Mouse (Mus musculus) stomach, embryonic 16.5 days (tissue): ENCODE measurements around the gene Acaca. TPM values are rescaled to one million over a fixed set of nuclear protein-coding genes. Genes with fewer than 3 reads are reported as not detected.

Experiments used
- ATAC-seq: fragments of 200-750 bp; cut with Nextera tagmentation; 2 replicates; pipeline ENCODE4 v1.8.0; 2017; ENCODE audit warnings: moderate number of reproducible peaks, moderate TSS enrichment; ENCODE audit not compliant: insufficient read depth, low FRiP score
- H3K27ac ChIP-seq: fragments of 300-500 bp; sonication (generic); 2 replicates; pipeline ENCODE4 v1.5.1; 2014; ENCODE audit warnings: low read length
- H3K27me3 ChIP-seq: fragments of 300-500 bp; sonication (generic); 2 replicates; pipeline ENCODE4 v1.6.1; 2014; ENCODE audit warnings: low read length, control low read depth, mixed read lengths; ENCODE audit not compliant: control insufficient read depth, insufficient read depth
- H3K36me3 ChIP-seq: fragments of 300-500 bp; sonication (generic); 2 replicates; pipeline ENCODE4 v1.6.1; 2014; ENCODE audit warnings: low read length; ENCODE audit not compliant: control insufficient read depth, insufficient read depth
- H3K4me1 ChIP-seq: fragments of 300-500 bp; sonication (generic); 2 replicates; pipeline ENCODE4 v1.6.1; 2014; ENCODE audit warnings: low read length, control low read depth, mixed read lengths; ENCODE audit not compliant: control insufficient read depth, insufficient read depth
- H3K4me2 ChIP-seq: fragments of 300-500 bp; sonication (generic); 2 replicates; pipeline ENCODE4 v1.6.1; 2014; ENCODE audit warnings: low read depth, low read length, mixed read lengths
- H3K4me3 ChIP-seq: fragments of 300-500 bp; sonication (generic); replicated peaks from 2 replicates; pipeline ENCODE4 v1.5.1; 2014; ENCODE audit warnings: mild to moderate bottlenecking, low read length
- H3K9ac ChIP-seq: fragments of 300-500 bp; sonication (generic); 2 replicates; pipeline ENCODE4 v1.6.1; 2014; ENCODE audit warnings: low read length
- H3K9me3 ChIP-seq: fragments of 300-500 bp; sonication (generic); replicated peaks from 2 replicates; pipeline ENCODE4 v1.6.1; 2016; ENCODE audit warnings: low read length, control low read depth; ENCODE audit not compliant: control insufficient read depth
- WGBS: fragments of 180-500 bp; shearing (Covaris S2); extraction: QIAGEN DNeasy Blood & Tissue Kit; methylation state at CpG from one replicate; pipeline ENCODE4 v1.1.7; 2014; 5-methylcytosine and 5-hydroxymethylcytosine counted together
- polyA plus RNA-seq: library from polyadenylated mRNA; unstranded; fragments of >200 nt; fragmentation: Nextera tagmentation; extraction: Ambion mirVana; gene quantifications from 2 replicates; pipeline ENCODE4 v1.2.1, GENCODE M21; 2015

Acaca gene
- polyA plus RNA-seq, 1 experiment from 2014 or later: 16.1 TPM

DNA sequence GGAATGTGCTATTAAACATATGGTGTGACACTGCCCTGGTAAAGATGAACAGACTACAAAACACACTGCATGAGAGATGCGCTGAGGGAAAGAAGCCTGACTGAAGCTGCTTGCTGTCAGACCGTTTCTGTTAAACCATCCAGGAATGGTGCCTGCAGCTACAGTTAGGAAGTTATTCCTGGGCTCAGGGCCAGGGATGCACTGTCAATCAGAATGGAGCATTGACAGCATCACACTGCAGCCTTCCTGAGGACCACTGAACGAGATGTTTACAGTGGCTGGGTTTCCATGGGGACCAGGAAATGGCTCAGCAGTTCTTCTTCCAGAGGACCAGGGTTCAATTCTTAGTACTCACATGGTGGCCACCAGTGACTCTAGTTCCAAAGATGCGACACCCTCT, 280.9 kb downstream of the Acaca start:
- no peak overlapping the region for H3K4me2 ChIP-seq
- no peak overlapping the region for H3K9ac ChIP-seq
- H3K9me3 ChIP-seq: no peaks in the 10 kb centered on the region
- no peak for ATAC-seq
- no peak overlapping the region for H3K27ac ChIP-seq
- no peaks in the 10 kb centered on the region for H3K4me1 ChIP-seq
- WGBS: 62% methylated on average over 4 of the region's 4 CpGs
- no peaks in the 10 kb centered on the region for H3K27me3 ChIP-seq
- H3K36me3 ChIP-seq: no peaks in the 10 kb centered on the region
- H3K4me3 ChIP-seq: no peak overlapping the region

DNA sequence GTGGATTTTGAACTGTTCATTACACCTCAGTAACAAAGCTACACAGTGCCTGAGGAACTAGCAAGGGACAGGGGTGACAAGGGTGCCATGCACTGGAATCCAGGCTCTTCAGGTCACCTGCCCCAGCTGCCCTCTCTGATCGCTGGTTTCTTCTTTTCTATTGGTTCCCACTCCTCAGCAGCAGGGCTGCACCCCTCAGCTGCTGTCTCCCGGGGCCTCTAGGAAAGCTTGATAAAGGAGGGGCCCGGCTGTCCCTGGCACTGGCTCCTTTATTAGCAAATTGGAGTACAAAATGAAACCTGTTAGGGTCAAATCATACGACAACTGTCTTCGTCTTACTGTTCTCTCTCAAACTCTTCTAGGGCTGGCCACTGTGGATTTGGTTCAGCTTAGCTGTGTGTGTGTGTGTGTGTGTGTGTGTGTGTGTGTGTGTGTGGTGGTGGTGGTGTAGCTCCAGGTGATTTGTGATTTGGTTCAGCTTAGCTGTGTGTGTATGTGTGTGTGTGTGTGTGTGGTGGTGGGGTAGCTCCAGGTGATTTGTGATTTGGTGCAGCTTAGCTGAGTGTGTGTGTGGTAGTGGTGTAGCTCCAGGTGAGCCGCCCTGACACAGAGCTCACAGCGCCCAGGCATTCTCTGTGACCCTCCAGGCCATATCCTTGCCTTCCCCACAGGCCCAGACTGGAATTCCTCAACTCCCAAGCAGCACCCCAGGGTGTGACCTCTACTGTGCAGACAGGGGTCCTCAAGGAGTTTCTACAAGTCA, 281.6 kb downstream of the Acaca start:
- no peaks in the 10 kb centered on the region for H3K4me1 ChIP-seq
- no peaks in the 10 kb centered on the region for H3K27me3 ChIP-seq
- WGBS: 53% methylated on average over 7 of the region's 7 CpGs
- no peak for ATAC-seq
- H3K36me3 ChIP-seq: no peaks in the 10 kb centered on the region
- H3K9ac ChIP-seq: no peak overlapping the region
- H3K9me3 ChIP-seq: no peaks in the 10 kb centered on the region
- no peak overlapping the region for H3K27ac ChIP-seq
- H3K4me3 ChIP-seq: no peak overlapping the region
- H3K4me2 ChIP-seq: no peak overlapping the region

DNA sequence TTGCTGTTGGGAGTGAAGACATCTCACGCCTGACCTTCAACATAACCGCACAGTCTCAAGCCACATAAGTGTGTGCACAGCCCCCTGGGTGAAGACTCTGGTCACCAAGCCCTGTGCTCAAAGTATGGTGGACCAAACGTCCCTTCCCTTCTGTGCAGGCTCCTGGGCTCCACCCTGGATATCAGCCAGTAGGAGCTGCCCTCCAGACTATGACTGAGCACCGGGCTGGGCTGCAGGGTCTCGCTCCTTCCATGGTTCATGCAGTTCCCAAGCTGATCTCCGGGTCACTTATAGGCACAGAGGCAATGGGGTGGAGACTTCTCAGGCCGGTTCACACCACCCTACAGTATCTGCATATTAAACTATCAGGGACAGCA, 282.2 kb downstream of the Acaca start:
- H3K4me3 ChIP-seq: no peak overlapping the region
- 71% methylated on average over 7 of the region's 7 CpGs for WGBS
- H3K9me3 ChIP-seq: no peaks in the 10 kb centered on the region
- no peak for ATAC-seq
- H3K27me3 ChIP-seq: no peaks in the 10 kb centered on the region
- H3K9ac ChIP-seq: no peak overlapping the region
- H3K4me1 ChIP-seq: no peaks in the 10 kb centered on the region
- H3K4me2 ChIP-seq: no peak overlapping the region
- H3K27ac ChIP-seq: no peak overlapping the region
- H3K36me3 ChIP-seq: no peaks in the 10 kb centered on the region

DNA sequence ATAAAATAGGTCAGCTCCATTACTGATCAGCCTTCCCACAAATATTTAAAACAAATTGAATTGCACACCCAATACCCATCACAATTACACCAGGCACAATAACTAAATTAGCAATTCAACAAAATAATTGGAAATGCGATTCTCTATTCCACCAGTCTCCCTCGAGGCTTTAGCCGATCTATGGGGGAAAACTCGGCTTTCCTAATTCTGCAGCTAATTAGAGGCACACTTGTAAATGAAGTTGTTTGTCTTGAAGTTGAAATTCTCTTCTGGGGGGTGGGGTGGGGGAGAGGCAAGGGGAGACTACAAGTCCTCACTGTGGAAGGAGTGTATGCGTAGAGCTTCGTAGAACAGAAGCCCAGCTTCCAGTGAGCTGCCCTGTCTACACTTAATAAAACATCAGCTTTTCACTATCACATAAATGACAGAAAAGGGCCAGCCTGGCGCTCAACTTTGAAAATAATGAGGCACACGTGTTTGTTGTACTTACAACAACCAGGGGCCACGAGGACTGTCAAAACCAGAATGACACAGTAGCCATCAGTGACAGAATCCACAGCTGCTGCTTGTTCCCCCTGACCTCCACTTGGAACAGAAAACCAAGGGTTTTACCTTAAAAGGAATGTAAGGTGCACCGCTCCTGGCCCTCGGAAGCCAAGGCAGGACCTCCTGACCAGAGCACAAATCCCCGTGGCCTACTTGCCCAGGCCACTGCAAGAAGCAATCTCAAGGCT, 282.9 kb downstream of the Acaca start:
- Histone ChIP-seq H3K4me2 (no peak overlapping the region), H3K4me1 (no peaks in the 10 kb centered on the region), H3K27me3 (no peaks in the 10 kb centered on the region), H3K9me3 (no peaks in the 10 kb centered on the region), H3K9ac (no peak overlapping the region), H3K27ac (no peak overlapping the region), H3K36me3 (no peaks in the 10 kb centered on the region), H3K4me3 (no peak overlapping the region)
- 62% methylated on average over 12 of the region's 12 CpGs for WGBS
- ATAC-seq: no peak

DNA sequence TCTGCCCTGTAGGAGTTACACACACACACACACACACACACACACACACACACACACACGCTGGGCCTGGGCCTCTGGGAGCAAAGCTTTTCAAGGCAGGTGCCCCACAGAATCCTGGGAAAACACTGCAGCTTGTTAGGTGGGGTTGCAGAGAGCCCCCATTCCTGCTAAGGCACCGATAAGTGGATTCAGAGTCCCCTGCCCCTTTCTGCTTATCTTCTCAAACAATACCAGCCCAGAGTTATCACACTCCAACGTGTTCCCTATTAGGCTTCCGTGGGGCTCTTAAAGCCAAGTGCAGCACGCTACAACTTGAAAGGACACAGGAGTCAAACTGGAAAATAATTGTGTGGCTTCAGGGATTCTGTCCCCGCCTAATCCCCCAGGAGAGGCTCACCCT, 283.6 kb downstream of the Acaca start:
- no peaks in the 10 kb centered on the region for H3K27me3 ChIP-seq
- no peaks in the 10 kb centered on the region for H3K4me1 ChIP-seq
- 52% methylated on average over 6 of the region's 6 CpGs for WGBS
- H3K27ac ChIP-seq: no peak overlapping the region
- no peak overlapping the region for H3K4me2 ChIP-seq
- no peaks in the 10 kb centered on the region for H3K9me3 ChIP-seq
- peak overlapping the region; percentile 16; the same call in 1 of the 2 replicates for H3K9ac ChIP-seq
- H3K36me3 ChIP-seq: no peaks in the 10 kb centered on the region
- no peak overlapping the region for H3K4me3 ChIP-seq
- no peak for ATAC-seq

DNA sequence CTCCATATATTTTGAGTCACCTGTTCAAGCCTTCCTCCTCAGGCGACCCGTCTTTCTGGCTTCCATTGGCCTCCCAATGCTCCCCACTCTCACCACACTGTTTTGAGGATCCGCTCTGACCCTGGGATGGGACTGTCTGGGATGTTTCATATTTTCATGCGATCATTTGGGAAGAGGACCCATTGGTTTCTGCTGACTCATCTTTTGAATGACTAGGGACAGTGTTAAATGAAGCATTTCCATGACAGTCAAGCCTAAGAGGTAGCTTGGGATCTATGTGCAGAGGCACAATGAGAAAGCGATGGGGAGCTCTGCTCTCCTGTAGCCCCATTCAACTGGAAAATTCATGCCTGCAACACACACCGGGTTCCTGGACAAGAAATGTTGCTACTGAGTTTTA, 291.3 kb downstream of the Acaca start:
- H3K27ac ChIP-seq: no peak overlapping the region
- no peak for ATAC-seq
- H3K9ac ChIP-seq: no peak overlapping the region
- no peaks in the 10 kb centered on the region for H3K36me3 ChIP-seq
- no peaks in the 10 kb centered on the region for H3K27me3 ChIP-seq
- H3K4me2 ChIP-seq: no peak overlapping the region
- WGBS: 92% methylated on average over 6 of the region's 6 CpGs
- no peaks in the 10 kb centered on the region for H3K9me3 ChIP-seq
- 0 out of 2 replicates have a peak, but pooled peaks cover 4% of the 10 kb centered on the region for H3K4me1 ChIP-seq
- H3K4me3 ChIP-seq: no peak overlapping the region

DNA sequence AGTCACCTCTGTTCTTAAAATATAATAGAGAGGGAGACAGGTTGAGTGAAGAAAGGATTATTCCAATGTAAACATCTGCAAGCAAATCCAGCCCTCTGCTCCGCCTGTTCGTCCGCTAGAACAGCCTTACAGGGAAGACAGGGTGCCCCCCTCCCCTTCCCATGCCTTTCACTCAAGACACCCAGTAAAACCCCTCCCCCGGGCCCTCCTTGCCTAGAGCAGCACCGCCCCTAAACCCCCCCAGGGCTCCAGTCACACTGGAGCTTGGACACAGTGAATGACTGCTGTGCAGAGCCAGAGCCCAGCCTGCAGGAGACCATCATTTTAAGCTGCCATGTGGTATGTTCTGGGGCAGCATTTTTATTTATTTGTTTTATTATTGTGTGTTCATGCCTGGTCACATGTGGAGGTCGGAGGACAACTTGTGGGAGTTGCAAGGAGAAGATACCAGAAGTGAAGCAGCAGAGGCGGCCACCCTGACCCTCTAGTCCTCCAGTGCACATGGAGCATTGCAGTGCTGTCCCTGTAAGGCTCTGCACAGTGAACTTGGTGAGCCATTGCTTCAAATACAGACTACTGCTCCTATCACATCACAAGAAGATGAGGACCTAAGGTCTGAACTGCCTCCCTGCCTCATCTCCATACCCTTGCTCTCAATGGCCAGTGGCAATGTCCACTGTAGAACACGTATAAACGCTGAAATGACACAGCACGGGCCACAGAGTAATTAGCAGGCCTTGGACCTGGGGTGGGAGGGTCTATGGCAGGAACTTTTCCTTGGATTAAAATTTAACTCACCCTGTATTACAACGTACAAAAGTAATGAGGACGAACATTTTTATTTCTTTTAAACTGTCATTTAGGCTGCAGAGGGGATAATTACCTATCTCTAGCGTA, 296.5 kb downstream of the Acaca start:
- H3K27me3 ChIP-seq: no peaks in the 10 kb centered on the region
- WGBS: 48% methylated on average over 13 of the region's 13 CpGs
- H3K4me1 ChIP-seq: 0 out of 2 replicates have a peak, but pooled peaks cover 4% of the 10 kb centered on the region
- H3K4me2 ChIP-seq: no peak overlapping the region
- no peaks in the 10 kb centered on the region for H3K9me3 ChIP-seq
- no peak overlapping the region for H3K27ac ChIP-seq
- H3K9ac ChIP-seq: no peak overlapping the region
- no peak overlapping the region for H3K4me3 ChIP-seq
- no peaks in the 10 kb centered on the region for H3K36me3 ChIP-seq
- ATAC-seq: peak; percentile 53; the same call in 1 of the 2 replicates

DNA sequence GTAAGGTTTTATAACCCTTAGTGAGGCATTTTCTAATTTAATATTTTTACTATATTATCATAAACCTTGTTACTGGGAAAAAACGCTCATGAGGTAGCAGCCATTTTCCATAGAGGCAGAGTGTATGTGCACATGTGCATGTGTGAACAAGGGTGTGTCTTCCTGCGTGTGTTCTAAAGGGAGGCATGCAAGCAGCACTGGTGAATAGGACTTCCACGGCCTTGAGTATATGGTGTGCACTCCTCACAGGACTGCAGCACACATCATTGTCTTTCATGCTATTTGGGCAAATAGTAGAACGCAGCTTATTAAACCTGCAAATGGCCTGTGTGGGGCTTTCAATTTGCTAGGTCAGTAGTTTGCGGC, 297.1 kb downstream of the Acaca start:
- Histone ChIP-seq H3K27me3 (no peaks in the 10 kb centered on the region), H3K9me3 (no peaks in the 10 kb centered on the region), H3K9ac (no peak overlapping the region), H3K27ac (no peak overlapping the region), H3K4me2 (no peak overlapping the region), H3K4me3 (no peak overlapping the region), H3K4me1 (0 out of 2 replicates have a peak, but pooled peaks cover 4% of the 10 kb centered on the region), H3K36me3 (no peaks in the 10 kb centered on the region)
- 84% methylated on average over 5 of the region's 5 CpGs for WGBS
- no peak for ATAC-seq

DNA sequence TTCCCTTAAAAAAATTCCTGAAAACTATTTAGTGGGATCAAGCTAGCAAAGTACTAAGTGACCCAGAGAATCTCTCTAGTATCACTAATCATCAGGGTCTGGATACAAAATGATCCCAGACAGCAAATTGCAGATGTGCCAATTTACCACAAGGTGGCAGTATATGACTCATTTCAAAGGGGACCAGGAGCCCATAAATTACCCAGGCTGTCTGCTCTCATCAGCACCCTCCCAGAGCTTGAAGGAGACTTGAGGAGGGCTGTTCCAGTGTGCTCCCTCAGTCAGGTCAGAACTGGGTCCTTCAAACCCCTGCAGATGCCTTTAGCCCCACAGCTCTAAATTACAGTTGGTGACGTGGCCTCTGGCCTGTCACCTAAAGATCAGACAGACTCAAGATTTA, 300.1 kb downstream of the Acaca start:
- Histone ChIP-seq H3K27ac (no peak overlapping the region), H3K36me3 (no peaks in the 10 kb centered on the region), H3K4me2 (no peak overlapping the region), H3K27me3 (no peaks in the 10 kb centered on the region), H3K4me3 (no peak overlapping the region), H3K9me3 (no peaks in the 10 kb centered on the region), H3K9ac (no peak overlapping the region), H3K4me1 (0 out of 2 replicates have a peak, but pooled peaks cover 10% of the 10 kb centered on the region)
- no peak; the same call in 1 of the 2 replicates for ATAC-seq
- WGBS: 51% methylated on average over 1 of the region's 1 CpGs
